Mouse (Mus musculus): ENCODE measurements at regions not wholly inside any gene's neighbourhood (a gene's known extent, or its start where the extent isn't known, plus 50 kb on each side); places are given as distances from the start of the nearest gene placed in this dataset.

DNA sequence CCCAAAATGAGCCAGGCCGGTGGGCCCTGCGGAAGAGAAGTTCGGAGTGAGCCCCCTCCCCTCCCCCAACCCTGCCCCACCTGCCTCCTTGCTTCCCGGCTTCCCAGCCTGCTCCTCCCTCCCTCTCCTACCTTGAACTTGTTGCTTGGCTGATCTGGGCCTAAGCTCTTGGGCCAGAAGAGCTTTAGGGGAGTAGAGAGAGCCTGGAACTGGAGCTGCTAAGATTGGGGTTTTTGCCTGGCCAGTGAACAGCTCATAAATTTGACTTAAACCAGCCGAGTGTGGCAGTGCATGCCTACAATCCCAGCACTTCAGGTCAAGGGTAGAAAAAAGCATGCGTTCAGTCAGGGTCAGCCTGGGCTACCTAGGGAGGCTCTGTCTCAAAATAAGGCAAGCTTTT lies 83.5 kb upstream of the Rpl38 start:
- TF ChIP-seq CTCF (conservative IDR thresholded peaks at IDR 0.05 in 1 of 2, IDR thresholded peaks at IDR 0.05 in 1 of 2; ENCODE audit: low read depth in 2 of 2, low read length in 2 of 2) (no peak), IRF4 (IDR thresholded peaks at IDR 0.05; ENCODE audit: low read depth, low read length) (no peak), POLR2A (IDR thresholded peaks at IDR 0.05; ENCODE audit: low read depth, low read length) (no peak), UBTF (IDR thresholded peaks at IDR 0.05; ENCODE audit: low read depth, low read length) (no peak), USF2 (conservative IDR thresholded peaks at IDR 0.05; ENCODE audit: low read depth, low read length) (no peak), CHD2 (IDR thresholded peaks at IDR 0.05; ENCODE audit: low read length) (no peak), E2F4 (IDR thresholded peaks at IDR 0.05; ENCODE audit: insufficient replicate concordance, low read depth, low read length) (no peak), MEF2A (IDR thresholded peaks at IDR 0.05; ENCODE audit: borderline replicate concordance, low read depth, low read length) (no peak)

Measured in CH12.LX (cell line).